Mouse (Mus musculus) small intestine, adult 2 months (tissue): ENCODE results near the gene Gm266.

Experiments
- CTCF ChIP-seq: fragments of 200-500 bp; IDR thresholded peaks from 2 replicates; pipeline ENCODE4 v1.5.1; 2012; ENCODE audit warnings: low read depth, mild to moderate bottlenecking, control low read depth, inconsistent platforms, low read length, moderate library complexity, mixed read lengths; ENCODE audit not compliant: insufficient replicate concordance, insufficient read length; ENCODE audit errors: extremely low read depth
- POLR2A ChIP-seq: fragments of 200-500 bp; IDR thresholded peaks from 2 replicates; pipeline ENCODE4 v1.6.1; 2012; ENCODE audit warnings: low read depth, mild to moderate bottlenecking, control low read depth, inconsistent platforms, low read length, moderate library complexity

- TF ChIP-seq POLR2A (no peak), CTCF (no peak)
Observed at GRCm38 (mm10) chr12:111474384-111474783, 11.2 kb downstream of the Gm266 start.
